Mouse (Mus musculus): ENCODE measurements around the gene Bmp15. TPM values are rescaled to one million over a fixed set of nuclear protein-coding genes. Genes with fewer than 3 reads are reported as not detected.

Gene Bmp15
- polyA plus RNA-seq (2015; fragmentation: Nextera tagmentation; extraction: Ambion mirVana) = not detected in 2 replicates

DNA sequence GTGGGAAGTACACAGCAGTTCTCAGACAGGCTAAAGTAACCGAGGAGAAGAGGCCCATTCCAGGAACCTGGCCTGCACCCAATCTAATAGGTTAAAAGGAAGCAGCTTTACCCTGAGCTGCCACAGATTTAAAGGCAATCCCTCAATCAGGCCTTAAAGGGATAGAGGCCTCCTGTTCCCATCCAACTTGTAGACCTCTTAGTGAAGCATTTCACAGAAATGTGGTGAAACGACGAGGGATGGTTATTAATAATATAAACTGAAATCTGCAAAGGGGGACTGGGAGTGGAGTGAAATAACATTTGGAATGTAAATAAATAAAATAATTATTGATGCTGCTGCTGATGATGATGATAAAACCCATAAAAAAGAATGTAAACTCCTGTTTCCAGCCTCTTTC is at the start of gene Bmp15:
Gene Bmp15 (minus strand): TSS at position 101 of the 400 bp plus-strand sequence.
- ATAC-seq (ENCODE audit: low read depth) = no peak
- no peaks in the 10 kb centered on the region for H3K9me3 ChIP-seq (replicated peaks)
- H3K4me3 ChIP-seq (replicated peaks) = no peak within 1 kb of the TSS
- no peak for DNase-seq
- no peaks in the 10 kb centered on the region for H3K36me3 ChIP-seq
- H3K4me1 ChIP-seq (replicated peaks) = no peaks in the 10 kb centered on the region
- H3K9ac ChIP-seq = no peak within 1 kb of the TSS
- no peak within 1 kb of the TSS for H3K4me2 ChIP-seq
- no peaks in the 10 kb centered on the region for H3K27me3 ChIP-seq
- no peak within 1 kb of the TSS for H3K27ac ChIP-seq
- WGBS (ENCODE audit: insufficient replicate concordance) = 63% methylated on average over 3 of the region's 3 CpGs

DNA sequence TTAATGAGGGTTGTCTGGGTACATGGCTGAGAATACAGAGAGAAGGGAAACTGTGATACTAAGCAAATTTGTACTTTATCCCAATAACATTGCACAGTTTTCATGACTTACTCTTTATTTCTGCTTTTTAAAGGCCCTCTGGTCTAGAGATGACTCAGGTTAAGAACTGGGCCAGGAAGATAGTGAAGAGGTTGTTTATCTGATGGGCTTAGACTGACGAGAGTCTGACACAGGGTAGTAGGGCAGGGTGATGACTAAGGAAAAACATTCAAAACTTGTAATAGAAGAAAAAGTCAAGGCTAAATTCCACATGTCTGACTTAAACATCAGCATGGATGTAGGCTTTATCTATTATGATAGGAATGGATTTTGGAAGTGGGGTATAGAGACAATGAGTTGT is 48.3 kb upstream of the Bmp15 start:
- DNase-seq (no peak), ATAC-seq (ENCODE audit: low read depth) (no peak)
- Histone ChIP-seq H3K27ac (no peak overlapping the region), H3K4me3 (replicated peaks) (no peak overlapping the region), H3K4me1 (replicated peaks) (no peaks in the 10 kb centered on the region), H3K9me3 (replicated peaks) (no peaks in the 10 kb centered on the region), H3K4me2 (no peak overlapping the region), H3K36me3 (no peaks in the 10 kb centered on the region), H3K9ac (no peak overlapping the region), H3K27me3 (no peaks in the 10 kb centered on the region)
- WGBS (ENCODE audit: insufficient replicate concordance) = 11% methylated on average over 1 of the region's 1 CpGs

DNA sequence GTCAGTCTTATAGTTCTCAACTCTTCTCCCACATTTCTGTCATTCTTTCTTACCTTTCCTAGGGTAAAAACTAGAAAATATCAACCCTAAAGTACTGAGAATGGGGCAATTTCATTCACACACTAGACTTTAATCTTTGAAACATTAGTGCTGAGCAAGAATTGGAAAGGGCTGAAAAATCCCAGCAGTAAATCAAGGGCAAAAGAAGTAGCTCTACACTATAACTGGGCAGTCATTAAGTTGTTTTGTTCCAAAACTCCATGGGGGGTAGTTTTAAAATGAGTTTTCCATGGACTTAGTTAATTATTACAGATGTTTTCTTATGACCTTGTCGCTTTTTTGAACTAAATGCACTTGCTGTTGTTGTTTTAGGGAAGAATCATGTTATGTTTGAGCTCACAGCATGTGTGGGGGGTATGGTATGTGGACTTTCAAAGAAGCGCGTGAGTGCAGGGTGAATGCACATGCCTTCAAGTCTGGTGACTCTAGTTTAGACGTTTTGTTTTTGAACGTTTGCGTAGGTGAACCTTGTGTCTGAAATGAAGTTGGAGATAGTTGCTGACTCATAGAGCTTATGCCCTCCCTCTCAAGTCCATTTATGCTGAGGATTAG is 37.1 kb upstream of the Bmp15 start:
- no peaks in the 10 kb centered on the region for H3K36me3 ChIP-seq
- H3K4me1 ChIP-seq (replicated peaks) = no peaks in the 10 kb centered on the region
- H3K9ac ChIP-seq = no peak overlapping the region
- no peak overlapping the region for H3K4me2 ChIP-seq
- WGBS (ENCODE audit: insufficient replicate concordance) = 67% methylated on average over 6 of the region's 6 CpGs
- ATAC-seq (ENCODE audit: low read depth) (no peak), DNase-seq (no peak)
- H3K27me3 ChIP-seq = no peaks in the 10 kb centered on the region
- H3K4me3 ChIP-seq (replicated peaks) = no peak overlapping the region
- H3K9me3 ChIP-seq (replicated peaks) = no peaks in the 10 kb centered on the region
- no peak overlapping the region for H3K27ac ChIP-seq

DNA sequence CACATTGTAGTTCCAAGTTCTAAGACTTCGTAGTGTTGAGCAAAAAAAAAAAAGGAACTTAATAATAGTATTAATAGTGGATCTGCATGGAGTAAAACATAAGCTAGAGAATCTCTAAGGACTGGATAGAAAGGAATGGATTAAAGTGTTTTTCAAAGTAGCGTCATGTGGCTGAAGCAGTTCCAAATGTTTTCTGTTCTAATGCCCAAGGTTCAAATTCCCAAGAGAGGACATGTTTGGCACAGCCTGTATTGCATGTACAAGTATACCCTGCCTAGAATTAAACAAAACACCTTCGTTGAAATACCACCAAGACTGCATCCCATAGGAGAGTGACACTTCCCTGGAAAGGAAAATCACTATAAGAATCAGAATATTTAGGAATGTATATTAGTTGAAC is 36.4 kb upstream of the Bmp15 start:
- Histone ChIP-seq H3K9ac (no peak overlapping the region), H3K4me2 (no peak overlapping the region), H3K27me3 (no peaks in the 10 kb centered on the region), H3K36me3 (no peaks in the 10 kb centered on the region), H3K4me1 (replicated peaks) (no peaks in the 10 kb centered on the region), H3K4me3 (replicated peaks) (no peak overlapping the region), H3K27ac (no peak overlapping the region), H3K9me3 (replicated peaks) (no peaks in the 10 kb centered on the region)
- 51% methylated on average over 3 of the region's 3 CpGs for WGBS (ENCODE audit: insufficient replicate concordance)
- ATAC-seq (ENCODE audit: low read depth) (no peak), DNase-seq (no peak)

DNA sequence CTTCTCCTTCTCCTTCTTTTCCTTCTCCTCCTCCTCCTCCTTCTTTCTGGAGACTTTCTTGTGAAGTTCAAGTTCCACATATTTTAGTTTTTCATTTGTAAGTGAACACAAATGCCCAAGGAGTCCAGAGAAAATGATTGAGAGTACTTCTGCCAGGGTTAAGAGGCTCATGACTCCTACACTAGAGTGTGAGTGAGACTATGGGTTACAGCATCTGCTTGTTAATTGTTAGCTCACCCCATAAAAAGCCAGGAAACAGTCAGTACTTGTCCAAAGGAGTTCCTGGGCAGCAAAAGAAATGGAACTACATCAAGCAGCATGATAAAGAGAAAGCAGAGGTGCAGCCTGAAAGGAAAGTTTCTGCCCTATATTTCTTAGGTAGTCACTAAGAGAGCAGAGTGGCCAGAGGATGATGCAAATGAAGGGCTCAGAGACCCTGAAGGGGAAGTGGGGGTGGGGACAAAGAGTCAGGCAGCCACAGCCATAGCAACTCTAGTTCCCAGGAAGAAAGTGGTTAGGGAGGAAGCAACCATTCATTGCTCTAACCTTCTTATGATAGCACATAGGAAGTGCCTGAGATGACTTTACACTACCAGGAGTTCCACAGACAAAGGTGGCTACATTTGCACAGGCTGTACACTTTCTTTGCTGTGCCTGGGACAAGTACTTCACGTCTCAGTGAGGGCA is 24.9 kb upstream of the Bmp15 start:
- no peaks in the 10 kb centered on the region for H3K4me1 ChIP-seq (replicated peaks)
- no peaks in the 10 kb centered on the region for H3K36me3 ChIP-seq
- WGBS (ENCODE audit: insufficient replicate concordance) = 17% methylated on average over 1 of the region's 1 CpGs
- no peaks in the 10 kb centered on the region for H3K27me3 ChIP-seq
- ATAC-seq (ENCODE audit: low read depth) (no peak), DNase-seq (no peak)
- H3K4me2 ChIP-seq = no peak overlapping the region
- no peak overlapping the region for H3K9ac ChIP-seq
- H3K27ac ChIP-seq = no peak overlapping the region
- no peak overlapping the region for H3K4me3 ChIP-seq (replicated peaks)
- no peaks in the 10 kb centered on the region for H3K9me3 ChIP-seq (replicated peaks)

DNA sequence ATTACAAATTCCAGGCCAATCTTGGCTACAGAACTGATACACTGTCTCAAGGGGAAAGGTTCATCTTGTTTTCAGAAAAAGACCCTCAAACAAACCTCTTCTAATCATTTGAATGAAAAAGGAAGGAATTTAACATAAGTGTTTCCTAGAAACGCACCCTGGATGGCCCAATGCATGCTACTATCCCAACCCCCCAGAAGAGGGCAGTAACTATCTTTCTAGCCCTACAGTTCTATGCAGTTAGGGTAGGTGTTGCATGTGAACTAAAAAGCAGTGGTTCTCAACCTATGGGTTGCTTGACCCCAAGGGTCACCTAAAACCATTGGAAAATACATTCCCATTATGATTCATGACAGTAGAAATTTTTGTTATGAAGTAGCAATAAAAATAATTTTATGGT is 3.5 kb upstream of the Bmp15 start:
- Histone ChIP-seq H3K36me3 (no peaks in the 10 kb centered on the region), H3K4me1 (replicated peaks) (no peaks in the 10 kb centered on the region)

DNA sequence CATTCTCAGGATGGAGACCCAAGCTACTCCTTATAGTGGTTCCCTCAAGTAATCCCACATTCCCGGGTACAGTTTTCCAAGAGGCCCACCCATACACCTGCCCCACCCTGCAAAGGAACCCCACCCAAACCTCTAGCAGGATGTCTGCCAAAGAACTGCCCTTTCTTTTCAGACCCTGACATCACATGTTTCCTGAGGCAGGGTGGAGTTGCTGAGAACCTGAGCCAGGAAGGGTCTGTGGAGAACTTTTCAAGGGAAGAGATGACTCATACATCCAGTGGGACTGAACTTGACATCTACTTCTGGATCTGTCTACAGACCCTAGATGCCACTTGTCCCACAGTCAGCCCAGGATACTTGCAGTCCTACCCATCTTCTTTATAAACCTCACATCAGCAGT is 2.8 kb downstream of the Bmp15 start:
- Histone ChIP-seq H3K4me2 (no peak overlapping the region), H3K4me3 (replicated peaks) (no peak overlapping the region), H3K9me3 (replicated peaks) (no peaks in the 10 kb centered on the region), H3K27me3 (no peaks in the 10 kb centered on the region), H3K4me1 (replicated peaks) (no peaks in the 10 kb centered on the region), H3K27ac (no peak overlapping the region), H3K36me3 (no peaks in the 10 kb centered on the region), H3K9ac (no peak overlapping the region)
- ATAC-seq (ENCODE audit: low read depth) (no peak), DNase-seq (no peak)
- WGBS (ENCODE audit: insufficient replicate concordance) = 30% methylated on average over 1 of the region's 1 CpGs

More for the DNA sequence above, 3.5 kb upstream of the Bmp15 start:
- Histone ChIP-seq H3K4me2 (no peak overlapping the region), H3K27me3 (no peaks in the 10 kb centered on the region), H3K9ac (no peak overlapping the region), H3K27ac (no peak overlapping the region), H3K9me3 (replicated peaks) (no peaks in the 10 kb centered on the region), H3K4me3 (replicated peaks) (no peak overlapping the region)
- no peak for DNase-seq
- ATAC-seq (ENCODE audit: low read depth) = no peak
- 24% methylated on average over 1 of the region's 1 CpGs for WGBS (ENCODE audit: insufficient replicate concordance)

Other genes starting within 250 kb of the Bmp15 start
- not detected in 2 replicates for gene AU022751, start 237.3 kb downstream of the Bmp15 start, polyA plus RNA-seq (2015; fragmentation: Nextera tagmentation; extraction: Ambion mirVana)
- gene Nudt10, start 147.7 kb downstream of the Bmp15 start, polyA plus RNA-seq (2015; fragmentation: Nextera tagmentation; extraction: Ambion mirVana) = 0.43 and 0.46 TPM in 2 replicates
- 0.25 and 0.41 TPM in 2 replicates for gene Shroom4, start 79.1 kb upstream of the Bmp15 start, polyA plus RNA-seq (2015; fragmentation: Nextera tagmentation; extraction: Ambion mirVana)

All from liver, embryonic 13.5 days (tissue).